In genomic region chr5:73761236-73761635, GRCm38 (mm10) we compare ENCODE assay signal across 9 mouse cellular contexts.
"Had no signal": no experiment of that assay in that cellular context is flagged by ENCODE, and none has a peak within 500 bp of the region (broad histone marks: within the 10 kb centered on the region; RNA-seq: fewer than 3 reads in every experiment).

No protein-coding gene starts in this region.

- H3K9ac ChIP-seq: liver, embryonic 13.5 days; liver, postnatal 0 days; lung, embryonic 15.5 days; midbrain, embryonic 13.5 days; neural tube, embryonic 12.5 days had no signal

- H3K4me3 ChIP-seq: liver, embryonic 13.5 days; lung, embryonic 15.5 days; midbrain, embryonic 13.5 days; neural tube, embryonic 12.5 days had no signal

- H3K27ac ChIP-seq: kidney, postnatal 0 days; liver, embryonic 13.5 days; midbrain, embryonic 13.5 days; neural tube, embryonic 12.5 days had no signal

- ATAC-seq: liver, postnatal 0 days had no signal

- H3K4me1 ChIP-seq: liver, embryonic 13.5 days; midbrain, embryonic 13.5 days; neural tube, embryonic 12.5 days had no signal

- H3K4me2 ChIP-seq: liver, embryonic 13.5 days; lung, embryonic 15.5 days; midbrain, embryonic 13.5 days; neural tube, embryonic 12.5 days had no signal

- H3K36me3 ChIP-seq: liver, embryonic 13.5 days; lung, embryonic 15.5 days; midbrain, embryonic 13.5 days; neural tube, embryonic 12.5 days had no signal

- H3K9me3 ChIP-seq: liver, embryonic 13.5 days; lung, embryonic 15.5 days; midbrain, embryonic 13.5 days; neural tube, embryonic 12.5 days had no signal

- DNase-seq: liver, embryonic 13.5 days; spleen, adult 18-20 months; thymus, adult 2 months; thymus, postnatal 25 days had no signal

- H3K27me3 ChIP-seq: liver, embryonic 13.5 days; midbrain, embryonic 13.5 days; neural tube, embryonic 12.5 days had no signal
